Mouse (Mus musculus) C2C12 (cell line): ENCODE measurements at regions not wholly inside any gene's neighbourhood (a gene's known extent, or its start where the extent isn't known, plus 50 kb on each side); places are given as distances from the start of the nearest gene placed in this dataset.

Source experiments
- CTCF ChIP-seq: IDR thresholded peaks from one replicate; pipeline ENCODE4 v1.5.1; 2011; ENCODE audit not compliant: control insufficient read depth, insufficient read depth, insufficient read length
- FOSL1 ChIP-seq: IDR thresholded peaks from one replicate; pipeline ENCODE4 v1.8.0; 2011; ENCODE audit warnings: mild to moderate bottlenecking, low read length; ENCODE audit not compliant: poor library complexity, insufficient read depth, severe bottlenecking
- MAX ChIP-seq: IDR thresholded peaks from one replicate; pipeline ENCODE4 v1.6.1; 2011; ENCODE audit warnings: mild to moderate bottlenecking, control low read depth
- MYOG ChIP-seq: IDR thresholded peaks from one replicate; pipeline ENCODE4 v1.6.1; 2011; ENCODE audit not compliant: control insufficient read depth, insufficient read length; ENCODE audit errors: extremely low read depth
- USF1 ChIP-seq: IDR thresholded peaks from one replicate; pipeline ENCODE4 v1.6.1; 2011; ENCODE audit warnings: low read depth, mild to moderate bottlenecking, control low read depth, moderate library complexity

- TF ChIP-seq CTCF (no peak), USF1 (no peak), MAX (no peak), FOSL1 (no peak), MYOG (no peak)
Measured at GRCm38 (mm10) chr3:147442925-147443690, 590.9 kb downstream of the Ttll7 start.
